Mouse (Mus musculus): ENCODE data around the gene Jtb.

DNA sequence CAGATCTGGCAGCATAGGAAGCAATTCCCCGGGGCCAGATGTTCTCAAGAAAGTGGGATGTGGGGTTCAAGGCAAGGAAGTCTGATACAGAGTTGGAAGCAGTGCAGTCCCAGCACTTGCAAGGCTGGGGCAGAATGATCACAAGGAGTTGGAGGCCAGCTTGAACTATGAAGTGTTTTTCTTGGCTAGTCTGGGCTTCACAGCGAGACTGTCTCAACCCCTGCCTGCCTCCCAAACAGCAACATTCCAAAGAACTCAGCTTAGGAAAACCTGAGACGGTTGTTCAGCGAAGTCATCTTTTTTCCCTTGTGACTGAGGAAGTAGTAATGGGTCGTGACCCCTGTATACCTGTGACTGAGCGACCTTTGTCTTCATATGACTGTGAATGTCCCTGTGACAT is 19.4 kb downstream of the Jtb start:
- no peak for TF ChIP-seq MYOD1 (IDR thresholded peaks at IDR 0.05; ENCODE audit: control insufficient read depth, insufficient read length, low read depth)
- TF ChIP-seq CTCF (IDR thresholded peaks at IDR 0.05; ENCODE audit: control insufficient read depth, insufficient read depth, insufficient read length), result no peak
- no peak for TF ChIP-seq USF1 (IDR thresholded peaks at IDR 0.05; ENCODE audit: low read depth)
- no peak for TF ChIP-seq CEBPB (IDR thresholded peaks at IDR 0.05; ENCODE audit: low read depth)
